Mouse (Mus musculus) heart, adult 2 months (tissue): Measurements from ENCODE around the gene Klb. TPM values are rescaled to one million over a fixed set of nuclear protein-coding genes. Genes with fewer than 3 reads are reported as not detected.

ENCODE experiments used
- DNase-seq, 2 experiments: peaks; one replicate each; pipeline ENCODE4 v3.0.0; 2021
- H3K27ac ChIP-seq: fragments of 200-600 bp; 2 replicates; pipeline ENCODE4 v1.8.1; 2022
- H3K27me3 ChIP-seq: fragments of 200-500 bp; 2 replicates; pipeline ENCODE4 v1.6.1; 2012; ENCODE audit warnings: mild to moderate bottlenecking, low read length, inconsistent platforms, mixed read lengths; ENCODE audit not compliant: control insufficient read depth, insufficient read depth
- H3K36me3 ChIP-seq: fragments of 200-500 bp; 2 replicates; pipeline ENCODE4 v1.6.1; 2012; ENCODE audit warnings: low read length, inconsistent platforms; ENCODE audit not compliant: control insufficient read depth, insufficient read depth
- H3K4me1 ChIP-seq: fragments of 200-500 bp; 2 replicates; pipeline ENCODE4 v1.6.1; 2011; ENCODE audit warnings: low read length; ENCODE audit not compliant: control insufficient read depth, insufficient read depth
- H3K4me3 ChIP-seq: fragments of 200-600 bp; 2 replicates; pipeline ENCODE4 v1.8.1; 2022
- H3K79me2 ChIP-seq: fragments of 200-500 bp; replicated peaks from 2 replicates; pipeline ENCODE4 v1.6.1; 2012; ENCODE audit warnings: mild to moderate bottlenecking, inconsistent platforms, low read length, moderate library complexity, mixed read lengths; ENCODE audit not compliant: control insufficient read depth, insufficient read depth
- H3K9ac ChIP-seq: fragments of 200-500 bp; 2 replicates; pipeline ENCODE4 v1.6.1; 2012; ENCODE audit warnings: low read depth, mild to moderate bottlenecking, control low read depth, inconsistent platforms, low read length, mixed read lengths
- CTCF ChIP-seq: fragments of 200-600 bp; IDR thresholded peaks from 2 replicates; pipeline ENCODE4 v1.8.1; 2022; ENCODE audit warnings: antibody characterized with exemption, mild to moderate bottlenecking, moderate library complexity
- EP300 ChIP-seq: fragments of 200-500 bp; IDR thresholded peaks from 2 replicates; pipeline ENCODE4 v1.6.1; 2011; ENCODE audit warnings: low read depth, low read length, control low read depth; ENCODE audit not compliant: insufficient read depth
- POLR2A ChIP-seq: fragments of 200-500 bp; IDR thresholded peaks from 2 replicates; pipeline ENCODE4 v1.6.1; 2011; ENCODE audit warnings: mild to moderate bottlenecking, low read depth, low read length, control low read depth; ENCODE audit not compliant: insufficient read depth
- WGBS: fragments of 180-500 bp; shearing (Covaris S2); methylation state at CpG from one replicate; pipeline ENCODE4 v1.1.7; 2018; 5-methylcytosine and 5-hydroxymethylcytosine counted together
- intact Hi-C: fragments of 180-260 bp; cut with DNase I; formaldehyde crosslinking; loops from one replicate; pipeline ENCODE4 v1.15.1; 2025
- polyA plus RNA-seq: library from polyadenylated mRNA; depleted of rRNA; stranded (reverse); fragments of >200 nt; gene quantifications from 2 replicates; pipeline ENCODE4 v1.2.3, GENCODE M21; 2012
- total RNA-seq, 2 experiments: library from RNA; stranded (reverse); gene quantifications; 2 replicates each; pipeline ENCODE4 v1.2.3; 2021

The Klb gene
- total and polyA plus RNA-seq, 3 experiments: 0.08 to 1.1 (median 0.34) TPM

DNA sequence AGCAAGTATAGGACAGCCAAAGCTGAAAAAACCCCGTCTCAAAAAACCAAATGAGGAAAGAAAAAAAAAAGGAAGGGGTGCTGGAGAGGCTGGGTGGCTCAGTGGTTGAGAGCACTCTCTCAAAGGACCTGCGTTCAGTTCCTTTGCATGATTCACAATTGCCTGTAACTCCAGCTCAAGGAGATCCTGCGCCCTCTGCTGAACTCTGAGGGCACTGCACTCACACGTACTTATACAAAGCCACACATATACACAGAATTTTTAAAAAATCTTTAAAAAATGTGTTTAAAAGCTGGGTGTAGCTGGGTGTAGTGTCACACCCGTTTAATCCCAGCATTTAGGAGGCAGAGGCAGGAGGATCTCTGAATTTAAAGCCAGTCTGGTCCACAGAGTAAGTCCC is 6.9 kb downstream of the Klb start:
- Histone ChIP-seq H3K27ac (no peak overlapping the region), H3K36me3 (no peaks in the 10 kb centered on the region), H3K9ac (no peak overlapping the region), H3K4me3 (no peak overlapping the region), H3K27me3 (no peaks in the 10 kb centered on the region), H3K4me1 (no peaks in the 10 kb centered on the region), H3K79me2 (no peaks in the 10 kb centered on the region)
- no peak for DNase-seq
- intact Hi-C loops: no loop called here
- peak; percentile 25 for TF ChIP-seq CTCF
- TF ChIP-seq POLR2A: no peak
- 69% methylated on average over 5 of the region's 5 CpGs for WGBS

- DNase-seq: no peak
- Histone ChIP-seq H3K9ac (no peak overlapping the region), H3K4me3 (no peak overlapping the region), H3K4me1 (no peaks in the 10 kb centered on the region), H3K36me3 (no peaks in the 10 kb centered on the region), H3K27me3 (no peaks in the 10 kb centered on the region), H3K79me2 (no peaks in the 10 kb centered on the region), H3K27ac (no peak overlapping the region)
- intact Hi-C loops: no loop called here
- TF ChIP-seq EP300: no peak
- no peak for TF ChIP-seq CTCF
- TF ChIP-seq POLR2A: no peak
- WGBS: 81% methylated on average over 6 of the region's 6 CpGs
Measured at GRCm38 (mm10) chr5:65356851-65357250, 8.7 kb downstream of the Klb start.

- Histone ChIP-seq H3K36me3 (no peaks in the 10 kb centered on the region), H3K4me1 (no peaks in the 10 kb centered on the region), H3K27me3 (no peaks in the 10 kb centered on the region), H3K27ac (no peak overlapping the region), H3K4me3 (no peak overlapping the region), H3K79me2 (no peaks in the 10 kb centered on the region), H3K9ac (no peak overlapping the region)
- TF ChIP-seq CTCF (no peak), POLR2A (no peak), EP300 (no peak)
- intact Hi-C loops: no loop called here
- DNase-seq: no peak
- 74% methylated on average over 3 of the region's 3 CpGs for WGBS
Measured at GRCm38 (mm10) chr5:65357771-65358170, 9.7 kb downstream of the Klb start.

- H3K4me1 ChIP-seq: no peaks in the 10 kb centered on the region
- H3K27ac ChIP-seq: no peak overlapping the region
- no peak overlapping the region for H3K9ac ChIP-seq
- H3K79me2 ChIP-seq: no peaks in the 10 kb centered on the region
- intact Hi-C loops: no loop called here
- no peak overlapping the region for H3K4me3 ChIP-seq
- no peak for TF ChIP-seq EP300
- no peak for TF ChIP-seq CTCF
- no peak for TF ChIP-seq POLR2A
- H3K27me3 ChIP-seq: no peaks in the 10 kb centered on the region
- no peaks in the 10 kb centered on the region for H3K36me3 ChIP-seq
- DNase-seq: no peak
- 71% methylated on average over 11 of the region's 11 CpGs for WGBS
Measured at GRCm38 (mm10) chr5:65367837-65368236, 19.7 kb downstream of the Klb start.

GRCm38 (mm10) chr5:65371551-65371950 is 23.4 kb downstream of the Klb start:
- DNase-seq: no peak
- no peak overlapping the region for H3K9ac ChIP-seq
- no peaks in the 10 kb centered on the region for H3K36me3 ChIP-seq
- H3K27me3 ChIP-seq: no peaks in the 10 kb centered on the region
- no peak overlapping the region for H3K27ac ChIP-seq
- TF ChIP-seq EP300: no peak
- TF ChIP-seq CTCF: no peak
- TF ChIP-seq POLR2A: no peak
- no peak overlapping the region for H3K4me3 ChIP-seq
- no peaks in the 10 kb centered on the region for H3K79me2 ChIP-seq
- WGBS: 85% methylated on average over 7 of the region's 7 CpGs
- no peaks in the 10 kb centered on the region for H3K4me1 ChIP-seq
- intact Hi-C loops: no loop called here

DNA sequence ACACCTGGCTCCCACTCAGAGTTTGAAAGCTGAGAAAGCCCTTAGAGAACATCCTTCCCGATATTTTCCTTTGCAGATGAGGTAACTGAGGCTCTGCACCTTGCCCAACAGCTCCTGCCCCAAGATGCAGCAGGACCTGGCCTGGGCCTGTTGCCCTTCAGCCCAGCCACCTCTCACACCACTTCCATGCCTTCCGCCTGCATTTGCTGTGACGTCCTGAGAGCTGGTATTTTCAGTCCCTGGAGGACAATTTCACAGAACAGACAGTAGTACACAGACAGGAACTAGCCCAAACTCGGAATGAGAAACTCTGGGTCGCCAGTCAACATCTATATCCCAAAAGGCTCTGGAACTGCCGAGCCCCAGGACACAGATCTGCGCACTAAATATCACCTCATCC is 26.6 kb downstream of the Klb start:
- no peaks in the 10 kb centered on the region for H3K27me3 ChIP-seq
- intact Hi-C loops: no loop called here
- no peaks in the 10 kb centered on the region for H3K36me3 ChIP-seq
- DNase-seq: no peak
- TF ChIP-seq CTCF (no peak), EP300 (no peak), POLR2A (no peak)
- H3K27ac ChIP-seq: no peak overlapping the region
- 74% methylated on average over 7 of the region's 7 CpGs for WGBS
- no peak overlapping the region for H3K9ac ChIP-seq
- no peaks in the 10 kb centered on the region for H3K4me1 ChIP-seq
- H3K79me2 ChIP-seq: no peaks in the 10 kb centered on the region
- no peak overlapping the region for H3K4me3 ChIP-seq
